In genomic region chr3:107887674-107888495, GRCm38 (mm10) we compare ENCODE assay signal across 8 mouse cellular contexts. TPM values are rescaled to one million over a fixed set of nuclear protein-coding genes. Genes with fewer than 3 reads are reported as not detected.
DNase-seq lines count a peak whose midpoint lies in the region; ATAC-seq and TF ChIP-seq lines count a peak whose summit lies in the region.
"Had no signal": no experiment of that assay in that cellular context is flagged by ENCODE, and none has a peak within 500 bp of the region (broad histone marks: within the 10 kb centered on the region; RNA-seq: fewer than 3 reads in every experiment).

No protein-coding gene starts in this region.

- H3K27me3 ChIP-seq in heart, embryonic 15.5 days: no peaks in the 10 kb centered on the region
- H3K27me3 ChIP-seq: liver, embryonic 13.5 days had no signal

- no peak; the same call in 1 of the 2 replicates for TF ChIP-seq CTCF in left cerebral cortex, adult 2 months (IDR thresholded peaks at IDR 0.05)

- no peaks in the 10 kb centered on the region for H3K9me3 ChIP-seq in heart, embryonic 15.5 days (replicated peaks)
- H3K9me3 ChIP-seq: liver, embryonic 13.5 days had no signal

- H3K4me1 ChIP-seq in heart, embryonic 15.5 days (replicated peaks): no peaks in the 10 kb centered on the region
- H3K4me1 ChIP-seq: liver, embryonic 13.5 days had no signal

- H3K27ac ChIP-seq in heart, embryonic 15.5 days: 0 out of 2 replicates have a peak overlapping the region, but pooled peaks have one; percentile 12
- peak overlapping the region; percentile 83 for H3K27ac ChIP-seq in left cerebral cortex, adult 2 months
- H3K27ac ChIP-seq: liver, embryonic 13.5 days had no signal

- 0 out of 2 replicates have a peak, but pooled peaks have one; percentile 58 for ATAC-seq in heart, embryonic 15.5 days (replicated peaks; ENCODE audit: insufficient number of reproducible peaks, insufficient read depth, low FRiP score, low read depth)

- intact Hi-C loops in left cerebral cortex, adult 2 months (cut with DNase I): no loop called here

- no peak overlapping the region for H3K4me2 ChIP-seq in heart, embryonic 15.5 days
- H3K4me2 ChIP-seq: liver, embryonic 13.5 days had no signal

- H3K4me3 ChIP-seq in heart, embryonic 15.5 days: no peak overlapping the region
- no peak overlapping the region for H3K4me3 ChIP-seq in left cerebral cortex, adult 2 months
- H3K4me3 ChIP-seq: liver, embryonic 13.5 days had no signal

- no peaks in the 10 kb centered on the region for H3K36me3 ChIP-seq in heart, embryonic 15.5 days
- H3K36me3 ChIP-seq: liver, embryonic 13.5 days had no signal

- DNase-seq in MN1 (ENCODE audit: low spot score) (peak; percentile 78), adipocyte (ENCODE audit: low spot score) (peak; percentile 91)
- DNase-seq in left cerebral cortex, adult 2 months (ENCODE audit: extremely low spot score in 1 of 2, low spot score in 2 of 2): peak in 1 of 2 experiments; percentile 51
- DNase-seq in telencephalon, adult 2 months (ENCODE audit: low read depth, low spot score): peak; percentile 79
- no peak for DNase-seq in lung, postnatal 4 days
- no peak for DNase-seq in ovary, postnatal 10 days (ENCODE audit: low spot score)
- DNase-seq: liver, embryonic 13.5 days had no signal

- WGBS in heart, embryonic 15.5 days: 77% methylated on average over 9 of the region's 9 CpGs

- no peak overlapping the region for H3K9ac ChIP-seq in heart, embryonic 15.5 days
- H3K9ac ChIP-seq: liver, embryonic 13.5 days had no signal

RNA-seq across cellular contexts. Expression of gene Gstm5, which starts 7.7 kb away (rescaled TPM):
- polyA plus RNA-seq in heart, embryonic 15.5 days (2015; fragmentation: Nextera tagmentation; extraction: Ambion mirVana): 111 and 122 TPM in 2 replicates
- total RNA-seq in left cerebral cortex, adult 2 months (2021): 100 to 1,000 TPM; 230 TPM

RNA-seq across cellular contexts. Expression of gene Eps8l3, which starts 10.9 kb away (rescaled TPM):
- polyA plus RNA-seq in heart, embryonic 15.5 days (2015; fragmentation: Nextera tagmentation; extraction: Ambion mirVana): not detected in 2 replicates
- not detected for total RNA-seq in left cerebral cortex, adult 2 months (2021)
- polyA plus RNA-seq: liver, embryonic 13.5 days had no signal

RNA-seq across cellular contexts. Expression of gene Gstm7, which starts 43.7 kb away (rescaled TPM):
- 22.1 and 23.1 TPM in 2 replicates for polyA plus RNA-seq in heart, embryonic 15.5 days (2015; fragmentation: Nextera tagmentation; extraction: Ambion mirVana)
- total RNA-seq in left cerebral cortex, adult 2 months (2021): 10 to 100 TPM; 82.7 to 85.1 TPM

RNA-seq across cellular contexts. Expression of gene Gstm6, which starts 55.7 kb away (rescaled TPM):
- polyA plus RNA-seq in heart, embryonic 15.5 days (2015; fragmentation: Nextera tagmentation; extraction: Ambion mirVana): 10.4 TPM in 2 replicates
- total RNA-seq in left cerebral cortex, adult 2 months (2021): 1 to 10 TPM; 4.7 to 6.7 TPM

Comparison
In these comparisons a context has a peak if more than half of its experiments do, and no peak if none do; other contexts are left out.
1. DNase-seq: peak in MN1 (single experiment), adipocyte (single experiment) and telencephalon, adult 2 months (single experiment); none in lung, postnatal 4 days (0 of 2) and ovary, postnatal 10 days (single experiment).